Mouse (Mus musculus) right cerebral cortex, postnatal 14 days (tissue): ENCODE measurements around the gene Gm20388.

Experiments used
- DNase-seq: peaks from one replicate; pipeline ENCODE4 v3.0.0; 2022

Gm20388 gene

GRCm38 (mm10) chr8:119964859-119965258 is 54.2 kb downstream of the Gm20388 start:
- DNase-seq, result no peak

DNA sequence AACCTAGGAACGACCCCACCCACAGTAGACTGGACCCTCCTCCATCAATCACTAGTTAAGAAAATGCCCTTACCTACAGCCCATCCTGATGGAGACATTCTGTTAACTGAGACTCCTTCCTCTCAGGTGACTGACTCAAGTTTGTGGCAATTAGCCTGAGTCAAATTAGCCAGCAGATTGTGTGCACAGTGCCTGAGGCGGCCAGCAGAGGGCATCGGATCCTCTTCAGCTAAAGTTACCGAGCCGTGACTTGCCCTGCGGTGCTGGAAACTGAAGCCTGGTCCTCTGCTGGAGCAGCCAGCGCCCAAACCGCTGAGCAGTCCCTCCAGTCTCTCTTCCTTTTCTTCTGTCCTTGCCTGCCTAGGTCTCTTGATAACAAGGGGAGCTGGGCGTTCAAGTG is 56.8 kb downstream of the Gm20388 start:
- no peak for DNase-seq

GRCm38 (mm10) chr8:119970169-119970568 is 59.5 kb downstream of the Gm20388 start:
- peak; percentile 40 for DNase-seq

GRCm38 (mm10) chr8:119972558-119972957 is 61.9 kb downstream of the Gm20388 start:
- DNase-seq, result no peak

GRCm38 (mm10) chr8:119978770-119979381 is 68.2 kb downstream of the Gm20388 start:
- no peak for DNase-seq

- DNase-seq, result no peak
Observed at GRCm38 (mm10) chr8:119981253-119981652, 70.6 kb downstream of the Gm20388 start.

GRCm38 (mm10) chr8:119984085-119984484 is 73.4 kb downstream of the Gm20388 start:
- no peak for DNase-seq

- DNase-seq, result no peak
Observed at GRCm38 (mm10) chr8:119986174-119986573, 75.5 kb downstream of the Gm20388 start.

- DNase-seq, result no peak
Observed at GRCm38 (mm10) chr8:119988087-119988486, 77.4 kb downstream of the Gm20388 start.

DNA sequence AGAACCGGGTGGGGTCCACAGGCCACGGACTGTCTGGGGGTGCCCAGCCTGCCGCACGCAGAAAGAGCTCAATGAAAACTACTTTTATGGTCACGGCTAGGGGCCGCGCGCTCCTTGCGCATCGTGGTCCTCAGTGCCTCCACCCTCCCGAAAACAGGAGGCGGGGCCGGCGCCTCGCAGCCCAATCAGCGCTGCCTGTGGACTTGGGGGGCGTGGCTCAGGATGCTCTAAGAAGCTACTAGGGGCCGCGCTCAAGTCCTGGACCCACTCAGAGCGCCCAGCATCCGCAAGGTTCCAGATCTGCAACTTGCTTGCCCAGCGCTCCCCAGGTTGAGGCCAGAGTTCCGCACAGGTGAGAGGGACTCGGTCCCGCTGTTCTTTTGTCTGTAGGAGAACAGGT is 81.6 kb downstream of the Gm20388 start, which contains the start of gene Crispld2:
Crispld2 (plus strand) TSS at position 190 of the 400 bp plus-strand sequence.
- DNase-seq, result peak; percentile 65

GRCm38 (mm10) chr8:119994114-119994513 is 83.5 kb downstream of the Gm20388 start:
- no peak for DNase-seq

DNA sequence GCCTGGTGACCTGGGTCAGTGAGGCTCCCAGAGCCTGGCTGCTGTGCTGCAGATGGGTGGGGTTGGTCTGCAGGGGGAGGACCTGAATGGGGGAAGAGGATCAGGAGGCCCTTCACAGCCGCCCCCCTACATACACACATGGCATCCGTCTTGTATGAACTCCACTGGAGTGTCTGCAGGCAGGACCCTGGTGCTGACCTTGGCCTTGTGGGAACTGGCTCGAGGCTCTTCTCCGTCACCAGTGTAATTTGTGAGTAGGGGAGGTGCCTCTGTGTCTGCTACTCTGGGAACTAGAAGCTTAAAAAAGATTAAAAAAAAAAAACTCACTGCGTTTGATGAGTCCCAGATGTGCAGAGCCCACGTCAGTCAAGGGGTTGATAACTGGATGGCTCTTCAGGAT is 83.9 kb downstream of the Gm20388 start:
- DNase-seq, result no peak

GRCm38 (mm10) chr8:119997266-119997665 is 86.6 kb downstream of the Gm20388 start:
- no peak for DNase-seq

GRCm38 (mm10) chr8:120000461-120000860 is 89.8 kb downstream of the Gm20388 start:
- no peak for DNase-seq

- DNase-seq, result no peak
Observed at GRCm38 (mm10) chr8:120001712-120002111, 91.1 kb downstream of the Gm20388 start.

GRCm38 (mm10) chr8:120002348-120002747 is 91.7 kb downstream of the Gm20388 start:
- no peak for DNase-seq

DNA sequence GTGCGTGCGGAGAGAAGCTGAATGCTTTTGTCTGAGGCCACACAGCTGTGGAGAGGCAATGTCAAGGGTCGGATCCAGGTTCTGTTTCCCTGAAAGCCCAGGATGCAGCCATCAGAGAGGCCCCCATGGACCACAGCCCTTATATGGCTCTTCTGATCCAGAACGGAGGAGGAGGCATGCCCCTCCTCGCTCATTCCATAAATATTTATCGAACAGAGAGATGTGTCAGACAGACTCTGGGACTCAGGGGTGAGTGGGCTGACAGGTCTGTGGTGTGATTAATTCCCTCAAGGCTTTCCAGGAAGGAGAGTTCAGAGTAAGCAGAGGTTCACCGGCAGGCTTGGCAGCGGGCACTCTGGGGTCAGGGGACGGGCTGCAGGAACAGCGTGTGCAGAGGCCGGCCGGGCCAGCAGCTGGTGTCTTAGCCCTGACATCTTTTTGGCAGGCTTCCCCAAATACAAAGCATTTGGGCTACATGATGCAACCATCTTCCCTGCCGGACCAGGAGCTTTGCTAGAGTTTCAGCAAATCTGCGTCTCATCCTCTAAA is 93.6 kb downstream of the Gm20388 start:
- no peak for DNase-seq

DNA sequence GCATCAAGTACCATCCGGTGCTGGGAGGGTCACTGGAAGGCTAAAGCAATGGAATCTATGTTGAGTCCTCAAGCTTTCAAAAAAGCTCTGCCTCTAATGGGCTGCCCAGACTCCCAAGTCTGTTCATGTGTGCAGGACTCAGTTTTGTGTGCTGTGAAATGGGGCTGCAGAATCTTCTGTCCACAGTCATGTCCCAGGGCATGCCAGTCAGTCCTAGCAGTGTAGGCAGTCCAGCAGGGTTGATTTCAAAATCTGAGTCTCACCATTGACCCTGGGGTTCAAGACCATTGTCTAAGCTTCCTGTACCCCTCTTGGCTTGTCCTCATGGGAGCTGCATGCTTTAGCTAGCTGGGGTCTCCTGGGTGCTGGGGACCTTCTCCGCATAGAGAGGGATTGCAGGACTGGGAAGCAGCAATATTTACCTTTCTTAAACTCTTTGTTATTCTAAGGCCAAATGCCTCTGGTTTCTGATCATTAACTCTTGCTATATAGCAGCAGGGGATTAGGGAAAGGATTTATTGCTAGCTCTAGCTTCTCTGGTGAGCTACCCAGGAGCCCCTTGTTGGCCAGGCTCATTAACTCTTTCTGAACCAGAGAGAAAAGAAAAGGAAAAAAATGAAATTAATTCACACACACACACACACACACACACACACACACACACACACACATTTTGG is 94.2 kb downstream of the Gm20388 start:
- no peak for DNase-seq

- DNase-seq, result no peak
Observed at GRCm38 (mm10) chr8:120006645-120007160, 96.1 kb downstream of the Gm20388 start.

DNA sequence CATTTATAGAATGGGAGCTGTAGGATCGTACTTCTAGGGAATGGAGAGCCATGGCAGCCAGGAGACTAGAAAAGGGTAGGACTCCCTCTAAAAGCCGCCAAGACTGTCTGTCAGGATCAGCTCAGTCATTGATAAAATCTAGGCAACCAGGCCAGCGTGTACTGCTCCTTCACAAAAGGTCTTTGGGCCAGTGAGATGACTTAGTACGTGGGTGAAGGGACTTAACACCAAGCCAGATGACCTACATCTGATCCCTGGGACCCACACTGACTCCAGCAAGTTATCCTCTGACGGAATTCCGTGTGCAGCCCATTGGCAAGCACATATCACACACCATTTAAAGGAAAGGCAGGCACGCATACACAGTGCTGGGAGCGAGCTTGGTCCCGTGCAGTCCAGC is 96.5 kb downstream of the Gm20388 start:
- DNase-seq, result no peak

- DNase-seq, result no peak
Observed at GRCm38 (mm10) chr8:120009284-120009683, 98.6 kb downstream of the Gm20388 start.

GRCm38 (mm10) chr8:120012491-120012890 is 101.8 kb downstream of the Gm20388 start:
- no peak for DNase-seq

DNA sequence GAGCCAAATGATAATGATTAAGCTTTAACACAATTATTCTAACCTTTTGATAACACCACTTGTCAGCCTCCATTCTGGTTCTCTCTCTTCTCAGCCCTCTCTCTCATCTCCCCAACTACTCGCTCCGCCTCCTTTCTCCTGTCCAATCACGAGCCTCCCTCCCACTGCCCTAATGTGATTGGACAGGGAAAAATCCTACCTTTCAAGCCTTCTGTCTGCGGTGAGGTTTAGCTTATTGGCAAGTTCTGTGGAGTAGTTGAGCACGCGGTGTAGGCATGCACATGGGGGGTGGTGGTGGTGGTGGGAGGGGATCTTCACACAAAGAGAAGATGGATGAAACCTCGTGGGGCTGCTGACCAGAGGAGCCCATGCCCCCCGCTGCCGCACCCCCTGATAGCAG is 102.3 kb downstream of the Gm20388 start:
- DNase-seq, result no peak
